Mouse (Mus musculus): ENCODE results near the gene Timd4. TPM values are rescaled to one million over a fixed set of nuclear protein-coding genes. Genes with fewer than 3 reads are reported as not detected.

Timd4 gene
- polyA plus RNA-seq, 1 experiment from 2014 or later: not detected

DNA sequence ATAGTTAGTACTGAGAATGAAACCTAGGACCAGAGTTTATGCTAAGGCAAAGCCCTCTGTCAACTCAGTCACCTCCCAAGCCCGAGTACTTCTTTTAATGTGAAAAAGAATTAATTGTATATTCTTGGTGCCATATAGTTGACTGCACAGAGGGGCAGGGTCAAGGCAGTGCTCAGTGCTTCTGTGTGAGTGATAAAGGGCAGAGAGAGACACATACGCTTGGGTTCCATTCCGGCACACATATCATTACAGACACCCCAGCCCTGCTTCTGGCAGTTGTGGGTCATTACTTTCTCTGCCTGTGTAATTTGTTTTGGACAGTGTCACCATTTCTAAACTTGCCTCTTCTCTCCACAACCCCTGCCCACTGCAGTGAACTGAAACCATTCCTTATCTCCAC lies 78.5 kb downstream of the Timd4 start:
- H3K36me3 ChIP-seq (replicated peaks; ENCODE audit: control insufficient read depth, insufficient read depth, low read depth, low read length): no peaks in the 10 kb centered on the region
- H3K4me2 ChIP-seq (ENCODE audit: low read depth, low read length): no peak overlapping the region
- 84% methylated on average over 3 of the region's 3 CpGs for WGBS
- no peak overlapping the region for H3K4me3 ChIP-seq (ENCODE audit: low read depth, low read length)
- no peaks in the 10 kb centered on the region for H3K9me3 ChIP-seq (replicated peaks; ENCODE audit: control insufficient read depth, low read length)
- H3K4me1 ChIP-seq (ENCODE audit: control insufficient read depth, insufficient read depth, low read length): no peaks in the 10 kb centered on the region
- DNase-seq (ENCODE audit: low spot score) (no peak), ATAC-seq (replicated peaks; ENCODE audit: insufficient number of reproducible peaks, low FRiP score, low TSS enrichment, low read depth) (no peak)
- no peak overlapping the region for H3K27ac ChIP-seq (replicated peaks; ENCODE audit: low read depth, low read length)
- no peaks in the 10 kb centered on the region for H3K27me3 ChIP-seq (ENCODE audit: control insufficient read depth, insufficient read depth, low read length)
- no peak overlapping the region for H3K9ac ChIP-seq (replicated peaks; ENCODE audit: low read length)

Other genes starting within 250 kb of the Timd4 start
- not detected in 2 replicates for gene BC053393, start 239.3 kb upstream of the Timd4 start, polyA plus RNA-seq (2014; fragmentation: Nextera tagmentation; extraction: Ambion mirVana)
- not detected in 2 replicates for gene Dppa1, start 181.5 kb upstream of the Timd4 start, polyA plus RNA-seq (2014; fragmentation: Nextera tagmentation; extraction: Ambion mirVana)
- not detected in 2 replicates for gene Timd2, start 103.7 kb upstream of the Timd4 start, polyA plus RNA-seq (2014; fragmentation: Nextera tagmentation; extraction: Ambion mirVana)
- not detected in 2 replicates for gene Havcr1, start 75.7 kb upstream of the Timd4 start, polyA plus RNA-seq (2014; fragmentation: Nextera tagmentation; extraction: Ambion mirVana)